Mouse (Mus musculus): Measurements from ENCODE around the gene Nr1h4. TPM values are rescaled to one million over a fixed set of nuclear protein-coding genes. Genes with fewer than 3 reads are reported as not detected.

The Nr1h4 gene
- polyA plus RNA-seq, 1 experiment from 2014 or later, result 8.4 TPM

- H3K4me1 ChIP-seq (ENCODE audit: control insufficient read depth, low read depth, low read length), result no peaks in the 10 kb centered on the region
- H3K9me3 ChIP-seq (replicated peaks; ENCODE audit: control insufficient read depth, low read length), result no peaks in the 10 kb centered on the region
- no peak overlapping the region for H3K4me2 ChIP-seq (ENCODE audit: low read depth, low read length)
- H3K27me3 ChIP-seq (ENCODE audit: control insufficient read depth, insufficient read depth, low read depth, low read length), result no peaks in the 10 kb centered on the region
- H3K9ac ChIP-seq (ENCODE audit: low read depth, low read length), result no peak overlapping the region
- H3K36me3 ChIP-seq (ENCODE audit: control insufficient read depth, insufficient read depth), result no peaks in the 10 kb centered on the region
- H3K4me3 ChIP-seq (ENCODE audit: low read depth, low read length), result no peak overlapping the region
- H3K27ac ChIP-seq (ENCODE audit: low read length), result no peak overlapping the region
- ATAC-seq (ENCODE audit: low read depth), result no peak
- 65% methylated on average over 8 of the region's 8 CpGs for WGBS (ENCODE audit: insufficient replicate concordance)
These were observed 54.6 kb downstream of the Nr1h4 start for GRCm38 (mm10) chr10:89478766-89479165.

DNA sequence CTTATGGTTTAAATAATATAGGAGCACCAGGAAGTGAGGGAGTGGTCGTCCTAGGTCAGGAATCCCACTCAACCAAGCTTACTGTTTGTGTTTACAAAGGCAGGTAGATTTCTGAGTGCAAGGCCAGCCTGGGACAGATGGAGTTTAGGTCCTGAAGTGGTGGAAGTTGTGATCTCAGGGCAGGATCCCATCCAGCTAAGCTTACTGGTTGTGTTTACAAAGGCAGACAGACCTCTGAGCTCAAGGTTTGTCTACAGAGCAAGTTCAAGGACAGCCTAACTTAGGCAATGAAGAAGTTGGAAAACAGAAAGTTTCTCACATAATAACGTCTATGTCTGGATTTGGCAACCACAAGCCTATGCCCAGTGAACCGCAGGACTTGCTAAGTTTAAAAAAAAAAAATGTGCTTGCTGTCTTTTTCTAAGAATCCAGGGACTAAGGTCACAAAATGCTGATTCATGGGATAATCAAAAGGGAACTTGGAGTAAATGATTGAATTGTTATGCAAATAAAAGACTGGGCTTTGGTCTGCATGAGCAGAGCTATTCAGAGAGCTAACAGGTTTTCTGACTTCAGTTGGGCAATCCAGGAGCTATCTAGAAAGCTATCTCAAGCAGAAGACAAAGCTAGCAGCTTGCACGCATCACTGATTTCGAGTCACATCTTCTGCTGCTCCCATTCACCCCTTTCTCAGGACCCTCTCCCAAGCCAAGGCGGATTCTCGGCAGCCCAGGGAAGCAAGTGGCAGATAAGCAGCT is 62.6 kb downstream of the Nr1h4 start:
- 46% methylated on average over 7 of the region's 7 CpGs for WGBS (ENCODE audit: insufficient replicate concordance)
- H3K4me2 ChIP-seq (ENCODE audit: low read depth, low read length), result no peak overlapping the region
- H3K36me3 ChIP-seq (ENCODE audit: control insufficient read depth, insufficient read depth), result peaks cover 3% of the 10 kb centered on the region; the same call in 1 of the 2 replicates
- no peak for ATAC-seq (ENCODE audit: low read depth)
- no peaks in the 10 kb centered on the region for H3K27me3 ChIP-seq (ENCODE audit: control insufficient read depth, insufficient read depth, low read depth, low read length)
- no peaks in the 10 kb centered on the region for H3K4me1 ChIP-seq (ENCODE audit: control insufficient read depth, low read depth, low read length)
- no peak overlapping the region for H3K9ac ChIP-seq (ENCODE audit: low read depth, low read length)
- H3K27ac ChIP-seq (ENCODE audit: low read length), result no peak overlapping the region
- H3K4me3 ChIP-seq (ENCODE audit: low read depth, low read length), result no peak overlapping the region
- no peaks in the 10 kb centered on the region for H3K9me3 ChIP-seq (replicated peaks; ENCODE audit: control insufficient read depth, low read length)

DNA sequence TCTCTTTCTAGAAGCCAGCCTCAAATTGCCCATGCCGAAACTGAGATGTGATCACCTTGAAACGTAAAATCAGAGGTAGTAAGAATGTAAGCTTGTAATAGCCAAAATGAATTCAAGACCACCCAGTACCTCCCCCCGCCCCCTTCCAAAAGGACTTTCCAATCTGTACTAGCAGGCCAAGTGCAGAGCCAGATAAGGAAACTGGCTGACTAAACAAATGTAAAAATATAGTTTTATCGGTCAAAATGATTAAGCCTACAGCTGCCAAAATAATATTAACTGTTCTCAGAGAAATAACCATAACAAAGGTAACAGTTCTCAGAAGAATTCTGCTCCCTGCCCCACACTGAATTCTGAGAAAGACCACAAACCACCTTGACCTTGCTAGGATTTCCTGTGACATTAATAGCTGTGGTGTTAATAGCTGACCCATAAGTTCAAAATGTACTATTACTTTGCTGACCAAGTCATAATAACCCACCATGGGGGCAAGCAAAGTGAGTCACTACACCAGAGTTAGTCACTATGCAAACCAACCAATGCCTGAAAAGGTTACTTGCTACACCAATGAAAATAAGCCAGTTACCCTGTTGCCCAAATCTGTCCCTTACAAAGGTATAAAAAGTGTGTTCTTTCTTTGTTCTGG is 68.5 kb downstream of the Nr1h4 start:
- no peak overlapping the region for H3K9ac ChIP-seq (ENCODE audit: low read depth, low read length)
- H3K4me3 ChIP-seq (ENCODE audit: low read depth, low read length), result no peak overlapping the region
- ATAC-seq (ENCODE audit: low read depth), result no peak
- H3K36me3 ChIP-seq (ENCODE audit: control insufficient read depth, insufficient read depth), result peaks cover under 1% of the 10 kb centered on the region; the same call in 1 of the 2 replicates
- no peak overlapping the region for H3K27ac ChIP-seq (ENCODE audit: low read length)
- WGBS (ENCODE audit: insufficient replicate concordance), result 46% methylated on average over 4 of the region's 4 CpGs
- no peaks in the 10 kb centered on the region; the same call in 1 of the 2 replicates for H3K4me1 ChIP-seq (ENCODE audit: control insufficient read depth, low read depth, low read length)
- H3K9me3 ChIP-seq (replicated peaks; ENCODE audit: control insufficient read depth, low read length), result no peaks in the 10 kb centered on the region
- no peaks in the 10 kb centered on the region for H3K27me3 ChIP-seq (ENCODE audit: control insufficient read depth, insufficient read depth, low read depth, low read length)
- H3K4me2 ChIP-seq (ENCODE audit: low read depth, low read length), result no peak overlapping the region

DNA sequence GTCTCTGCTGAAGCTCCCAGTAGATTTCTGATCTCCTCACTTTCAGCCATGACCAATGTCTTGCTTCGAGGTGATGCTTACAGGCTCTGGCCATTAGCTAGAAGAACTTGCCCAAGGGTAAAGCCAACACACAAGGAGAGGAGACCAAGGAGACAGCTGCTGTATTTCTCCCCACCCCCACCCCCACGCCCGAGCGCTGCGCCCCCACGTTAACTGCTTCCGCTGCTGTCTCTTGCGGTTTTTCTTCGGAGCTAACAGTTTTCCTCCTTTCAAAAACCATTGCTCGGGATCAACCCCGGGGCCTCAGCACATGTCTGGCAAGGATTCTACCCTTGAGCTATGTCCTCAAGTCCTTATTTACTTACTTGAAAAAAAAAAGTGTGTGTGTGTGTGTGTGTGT is 70.5 kb downstream of the Nr1h4 start:
- Histone ChIP-seq H3K36me3 (ENCODE audit: control insufficient read depth, insufficient read depth) (no peaks in the 10 kb centered on the region), H3K9ac (ENCODE audit: low read depth, low read length) (no peak overlapping the region), H3K4me3 (ENCODE audit: low read depth, low read length) (no peak overlapping the region), H3K9me3 (replicated peaks; ENCODE audit: control insufficient read depth, low read length) (no peaks in the 10 kb centered on the region), H3K27me3 (ENCODE audit: control insufficient read depth, insufficient read depth, low read depth, low read length) (no peaks in the 10 kb centered on the region), H3K4me2 (ENCODE audit: low read depth, low read length) (no peak overlapping the region), H3K27ac (ENCODE audit: low read length) (no peak overlapping the region), H3K4me1 (ENCODE audit: control insufficient read depth, low read depth, low read length) (peaks cover 6% of the 10 kb centered on the region)
- ATAC-seq (ENCODE audit: low read depth), result no peak
- WGBS (ENCODE audit: insufficient replicate concordance), result 68% methylated on average over 11 of the region's 11 CpGs

DNA sequence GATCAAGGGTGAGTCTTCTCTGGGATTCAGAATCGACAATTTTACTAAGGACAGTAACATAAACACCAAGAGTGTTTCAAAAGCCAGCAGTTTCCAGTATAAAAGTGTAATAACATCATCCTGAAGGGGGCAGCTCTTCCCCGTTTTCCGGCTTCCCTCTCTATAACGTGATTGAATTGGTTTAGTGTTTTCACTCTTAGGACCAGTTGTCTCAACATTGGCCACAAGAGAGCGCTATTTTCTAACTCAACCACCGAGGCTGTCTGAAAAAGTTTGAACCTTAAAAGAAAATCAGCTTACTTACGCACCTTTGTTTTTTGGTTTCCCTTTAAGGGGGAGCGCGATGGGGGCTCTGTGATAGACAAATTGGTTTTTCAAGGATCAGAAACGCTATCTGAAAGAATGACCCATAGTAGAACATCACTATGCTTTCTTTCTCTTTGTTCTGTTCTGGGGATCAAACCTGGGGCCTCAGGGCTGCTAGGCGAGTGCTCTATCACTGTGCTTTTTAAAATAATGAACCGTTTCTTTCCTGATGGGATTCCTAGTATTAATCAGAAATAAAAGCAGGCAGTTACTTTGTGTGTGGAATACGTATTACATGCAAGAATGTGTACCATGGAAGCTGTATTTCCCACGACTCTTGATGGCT is 71.4 kb downstream of the Nr1h4 start:
- no peak overlapping the region for H3K4me2 ChIP-seq (ENCODE audit: low read depth, low read length)
- no peaks in the 10 kb centered on the region for H3K9me3 ChIP-seq (replicated peaks; ENCODE audit: control insufficient read depth, low read length)
- H3K27me3 ChIP-seq (ENCODE audit: control insufficient read depth, insufficient read depth, low read depth, low read length), result no peaks in the 10 kb centered on the region
- ATAC-seq (ENCODE audit: low read depth), result peak; percentile 25; the same call in 1 of the 2 replicates
- peaks cover 6% of the 10 kb centered on the region for H3K4me1 ChIP-seq (ENCODE audit: control insufficient read depth, low read depth, low read length)
- H3K9ac ChIP-seq (ENCODE audit: low read depth, low read length), result no peak overlapping the region
- H3K27ac ChIP-seq (ENCODE audit: low read length), result no peak overlapping the region
- 16% methylated on average over 14 of the region's 14 CpGs for WGBS (ENCODE audit: insufficient replicate concordance)
- no peak overlapping the region for H3K4me3 ChIP-seq (ENCODE audit: low read depth, low read length)
- no peaks in the 10 kb centered on the region for H3K36me3 ChIP-seq (ENCODE audit: control insufficient read depth, insufficient read depth)

DNA sequence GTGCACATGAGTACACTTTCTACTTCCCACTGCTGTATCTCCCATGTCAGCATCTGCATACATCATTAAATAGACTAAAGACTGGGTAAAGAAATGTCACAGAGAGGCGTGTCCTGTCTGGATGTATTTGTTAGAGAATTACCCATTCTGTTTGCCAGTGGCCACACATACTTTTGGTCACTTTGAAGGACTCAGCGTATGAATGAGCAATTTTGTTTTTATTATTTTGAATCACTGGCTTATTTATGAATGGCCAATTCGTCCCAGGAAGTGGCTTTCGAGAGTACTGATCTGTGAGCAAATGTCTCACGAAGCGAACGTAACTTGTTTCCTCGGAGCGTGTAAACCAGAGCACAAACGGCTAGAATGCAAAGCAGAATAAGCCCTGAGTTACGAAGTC is 72.4 kb downstream of the Nr1h4 start:
- ATAC-seq (ENCODE audit: low read depth), result no peak
- Histone ChIP-seq H3K36me3 (ENCODE audit: control insufficient read depth, insufficient read depth) (no peaks in the 10 kb centered on the region), H3K27ac (ENCODE audit: low read length) (no peak overlapping the region), H3K4me2 (ENCODE audit: low read depth, low read length) (no peak overlapping the region), H3K9me3 (replicated peaks; ENCODE audit: control insufficient read depth, low read length) (no peaks in the 10 kb centered on the region), H3K27me3 (ENCODE audit: control insufficient read depth, insufficient read depth, low read depth, low read length) (no peaks in the 10 kb centered on the region), H3K9ac (ENCODE audit: low read depth, low read length) (no peak overlapping the region), H3K4me3 (ENCODE audit: low read depth, low read length) (no peak overlapping the region), H3K4me1 (ENCODE audit: control insufficient read depth, low read depth, low read length) (peaks cover 6% of the 10 kb centered on the region)
- 87% methylated on average over 11 of the region's 11 CpGs for WGBS (ENCODE audit: insufficient replicate concordance)

DNA sequence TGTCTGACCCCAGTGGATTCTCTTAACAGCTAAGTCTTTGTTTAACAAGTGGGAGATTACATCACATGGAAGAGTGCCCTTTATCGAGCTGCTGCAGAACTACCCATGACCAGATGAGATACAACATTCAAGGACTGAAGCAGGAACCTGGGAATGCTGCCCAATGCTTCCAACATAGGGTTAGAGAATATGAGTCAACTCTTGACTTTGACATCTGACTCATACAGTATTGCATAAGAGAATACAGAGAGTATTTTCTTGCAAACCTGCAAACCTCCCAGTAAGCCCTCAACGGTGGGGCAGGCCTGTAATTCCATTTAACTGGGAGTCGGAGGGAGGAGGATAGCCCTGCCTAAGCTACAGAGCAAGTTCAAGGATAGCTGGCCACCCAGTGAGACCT is 74.6 kb downstream of the Nr1h4 start:
- Histone ChIP-seq H3K4me2 (ENCODE audit: low read depth, low read length) (no peak overlapping the region; the same call in 1 of the 2 replicates), H3K4me3 (ENCODE audit: low read depth, low read length) (no peak overlapping the region), H3K27ac (ENCODE audit: low read length) (0 out of 2 replicates have a peak overlapping the region, but pooled peaks have one; percentile 7), H3K36me3 (ENCODE audit: control insufficient read depth, insufficient read depth) (no peaks in the 10 kb centered on the region), H3K27me3 (ENCODE audit: control insufficient read depth, insufficient read depth, low read depth, low read length) (no peaks in the 10 kb centered on the region), H3K9me3 (replicated peaks; ENCODE audit: control insufficient read depth, low read length) (no peaks in the 10 kb centered on the region), H3K9ac (ENCODE audit: low read depth, low read length) (no peak overlapping the region), H3K4me1 (ENCODE audit: control insufficient read depth, low read depth, low read length) (peaks cover 6% of the 10 kb centered on the region)
- WGBS (ENCODE audit: insufficient replicate concordance), result 56% methylated on average over 3 of the region's 3 CpGs
- ATAC-seq (ENCODE audit: low read depth), result peak; percentile 84

DNA sequence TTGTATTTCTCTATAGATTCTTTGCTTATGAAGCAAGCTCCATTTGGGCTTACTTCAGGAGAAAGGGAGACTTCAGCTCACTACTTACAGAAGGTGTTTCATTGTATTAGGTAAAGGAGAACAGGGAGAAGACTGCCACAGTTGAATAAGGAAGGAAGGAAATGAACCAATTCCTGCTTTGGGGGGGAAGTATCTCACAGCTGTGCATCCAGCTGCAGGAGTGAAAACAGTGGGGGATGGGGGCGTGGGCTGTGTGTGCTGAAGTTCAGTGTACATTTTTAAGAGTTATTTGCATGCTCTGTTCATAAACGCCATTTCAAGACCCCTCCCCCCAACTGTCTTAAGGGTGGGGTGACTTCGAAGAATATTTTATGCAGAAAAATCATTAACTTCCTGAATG is 79.6 kb downstream of the Nr1h4 start:
- 23% methylated on average over 3 of the region's 3 CpGs for WGBS (ENCODE audit: insufficient replicate concordance)
- no peak for ATAC-seq (ENCODE audit: low read depth)
- H3K4me2 ChIP-seq (ENCODE audit: low read depth, low read length), result peak overlapping the region; percentile 40; the same call in 1 of the 2 replicates
- no peaks in the 10 kb centered on the region for H3K27me3 ChIP-seq (ENCODE audit: control insufficient read depth, insufficient read depth, low read depth, low read length)
- H3K9ac ChIP-seq (ENCODE audit: low read depth, low read length), result no peak overlapping the region
- H3K36me3 ChIP-seq (ENCODE audit: control insufficient read depth, insufficient read depth), result no peaks in the 10 kb centered on the region
- no peak overlapping the region for H3K27ac ChIP-seq (ENCODE audit: low read length)
- H3K4me1 ChIP-seq (ENCODE audit: control insufficient read depth, low read depth, low read length), result no peaks in the 10 kb centered on the region; the same call in 1 of the 2 replicates
- no peak overlapping the region for H3K4me3 ChIP-seq (ENCODE audit: low read depth, low read length)
- H3K9me3 ChIP-seq (replicated peaks; ENCODE audit: control insufficient read depth, low read length), result no peaks in the 10 kb centered on the region
